Mouse (Mus musculus): ENCODE data around the gene Cnih1. TPM values are rescaled to one million over a fixed set of nuclear protein-coding genes. Genes with fewer than 3 reads are reported as not detected.

Gene Cnih1
- polyA plus RNA-seq, 1 experiment from 2014 or later, result 101 TPM

DNA sequence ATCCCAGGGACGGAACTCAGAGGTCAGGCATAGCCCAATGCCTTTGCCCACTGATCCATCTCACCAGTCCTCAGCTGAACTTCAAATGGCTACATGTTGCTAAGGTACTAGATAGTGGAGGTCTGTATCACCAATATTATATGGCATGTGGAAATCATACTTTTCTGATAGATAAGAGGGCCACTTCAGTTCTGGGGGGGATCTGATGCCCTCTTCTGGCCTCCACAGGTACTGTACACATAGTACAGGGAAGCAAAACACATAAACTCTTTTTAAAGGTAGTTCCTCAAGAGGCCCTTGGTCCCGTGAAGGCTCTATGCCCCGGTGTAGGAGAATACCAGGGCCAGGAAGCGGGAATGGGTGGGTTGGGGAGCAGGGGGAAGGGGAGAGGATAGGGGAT, 2.1 kb upstream of the Cnih1 start:
- ChIA-PET CTCF (interaction anchor here (3.4 kb wide), 1 partner anchor 14 kb away, joined by 9 read pairs; no protein-coding TSS in a partner anchor), POLR2A (no interaction called here)
- in situ Hi-C loops (cut with MboI; ENCODE audit: low pct_unique_long_range_greater_than_20kb), result no loop called here
- TF ChIP-seq CTCF (IDR thresholded peaks at IDR 0.05), result peak; percentile 49
- DNase-seq (ENCODE audit: low read depth, low spot score) (no peak), ATAC-seq (no peak)
- H3K27me3 ChIP-seq, result no peaks in the 10 kb centered on the region

DNA sequence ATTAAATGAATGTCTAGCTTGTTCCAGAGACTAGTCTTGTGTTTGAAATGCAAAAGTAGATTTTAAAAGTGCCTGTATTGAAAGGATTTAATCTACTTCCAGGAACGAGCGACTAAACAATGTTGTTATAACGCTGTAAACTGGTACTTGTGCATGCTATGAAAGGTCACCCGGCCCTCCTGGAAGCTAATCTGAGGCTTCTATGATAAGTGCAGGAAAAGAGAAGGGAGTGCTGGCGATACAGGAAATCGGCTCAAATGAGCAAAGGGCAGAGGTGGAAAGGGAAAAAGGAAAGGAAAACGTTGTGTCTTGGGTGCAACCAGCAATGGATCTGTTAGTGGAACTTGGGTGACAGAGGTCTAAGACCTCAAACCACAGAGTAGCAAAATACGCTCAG, 292 bp upstream of the Cnih1 start:
- POLR2A ChIA-PET, result interaction anchor here (0.9 kb wide), 1 partner anchor 33 kb away, joined by 3 read pairs; no protein-coding TSS in a partner anchor
- ATAC-seq, result no peak

GRCm38 (mm10) chr14:46787454-46787786, 791 bp downstream of the Cnih1 start:
- no peak for TF ChIP-seq CTCF (IDR thresholded peaks at IDR 0.05)
- ATAC-seq (peak; percentile 13), DNase-seq (ENCODE audit: low read depth, low spot score) (no peak)
- ChIA-PET POLR2A (interaction anchor here (0.6 kb wide), 1 partner anchor 1359 kb away, joined by 3 read pairs; no protein-coding TSS in a partner anchor), CTCF (interaction anchor here (0.9 to 3.4 kb wide), 2 partner anchors 9 to 17 kb away, joined by 3 to 9 read pairs; no protein-coding TSS in a partner anchor)
- no peaks in the 10 kb centered on the region for H3K27me3 ChIP-seq
- in situ Hi-C loops (cut with MboI; ENCODE audit: low pct_unique_long_range_greater_than_20kb), result no loop called here

More for the DNA sequence above, 292 bp upstream of the Cnih1 start:
- in situ Hi-C loops (cut with MboI; ENCODE audit: low pct_unique_long_range_greater_than_20kb), result no loop called here
- DNase-seq (ENCODE audit: low read depth, low spot score), result no peak
- no peak for TF ChIP-seq CTCF (IDR thresholded peaks at IDR 0.05)
- CTCF ChIA-PET, result interaction anchor here (0.8 to 3.4 kb wide), 4 partner anchors 10 to 34 kb away, joined by 3 to 9 read pairs (median 4); no protein-coding TSS in a partner anchor
- no peaks in the 10 kb centered on the region for H3K27me3 ChIP-seq

- DNase-seq (ENCODE audit: low read depth, low spot score), result no peak
Observed at GRCm38 (mm10) chr14:46785247-46785646, 3.0 kb downstream of the Cnih1 start.

DNA sequence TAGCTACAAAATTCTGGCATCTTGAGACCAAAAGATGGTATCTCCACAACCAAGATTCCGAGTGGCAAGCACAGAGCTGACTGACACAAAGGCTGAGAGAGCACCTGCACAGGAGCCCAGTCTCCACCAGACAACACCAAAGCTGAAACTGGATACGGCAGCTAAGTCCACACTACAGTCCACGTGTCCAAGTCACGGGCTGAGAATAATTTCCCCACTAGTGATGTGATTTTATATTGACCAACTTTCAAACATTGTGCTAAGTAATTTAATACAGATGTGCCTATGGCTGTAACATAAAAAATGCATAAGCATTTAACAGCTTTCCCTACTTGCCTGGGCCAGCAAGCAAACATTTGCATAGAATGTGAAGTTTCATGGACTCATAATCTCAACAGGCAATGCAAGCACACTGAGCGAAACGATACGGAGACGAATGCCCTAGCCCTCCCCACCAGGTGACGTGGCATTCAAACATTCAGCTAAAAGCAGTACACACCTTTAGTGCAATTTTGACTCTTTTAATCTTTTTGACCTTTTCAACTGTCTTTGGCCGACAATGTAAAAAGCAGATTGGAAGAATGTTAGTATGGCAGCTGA, 4.8 kb downstream of the Cnih1 start:
- in situ Hi-C loops (cut with MboI; ENCODE audit: low pct_unique_long_range_greater_than_20kb), result no loop called here
- ATAC-seq (no peak), DNase-seq (ENCODE audit: low read depth, low spot score) (no peak)
- TF ChIP-seq CTCF (IDR thresholded peaks at IDR 0.05), result no peak
- H3K27me3 ChIP-seq, result no peaks in the 10 kb centered on the region
- CTCF ChIA-PET, result interaction anchor here (0.8 to 1.4 kb wide), 3 partner anchors 12 to 48 kb away, joined by 3 to 5 read pairs (median 4); partner anchors contain the start of gene Cgrrf1
- POLR2A ChIA-PET, result no interaction called here

More at GRCm38 (mm10) chr14:46785247-46785646, 3.0 kb downstream of the Cnih1 start:
- ChIA-PET POLR2A (no interaction called here), CTCF (interaction anchor here (1.0 kb wide), 1 partner anchor 9 kb away, joined by 3 read pairs; no protein-coding TSS in a partner anchor)
- no peaks in the 10 kb centered on the region for H3K27me3 ChIP-seq
- no peak for ATAC-seq
- no peak for TF ChIP-seq CTCF (IDR thresholded peaks at IDR 0.05)
- in situ Hi-C loops (cut with MboI; ENCODE audit: low pct_unique_long_range_greater_than_20kb), result no loop called here

GRCm38 (mm10) chr14:46782187-46782828, 5.9 kb downstream of the Cnih1 start:
- ChIA-PET POLR2A (interaction anchor here (1.1 kb wide), 1 partner anchor 22 kb away, joined by 3 read pairs; no protein-coding TSS in a partner anchor), CTCF (interaction anchor here (0.8 kb wide), 1 partner anchor 25 kb away, joined by 3 read pairs; no protein-coding TSS in a partner anchor)
- TF ChIP-seq CTCF (IDR thresholded peaks at IDR 0.05), result no peak
- DNase-seq (ENCODE audit: low read depth, low spot score) (no peak), ATAC-seq (no peak)
- no peaks in the 10 kb centered on the region for H3K27me3 ChIP-seq
- in situ Hi-C loops (cut with MboI; ENCODE audit: low pct_unique_long_range_greater_than_20kb), result no loop called here

DNA sequence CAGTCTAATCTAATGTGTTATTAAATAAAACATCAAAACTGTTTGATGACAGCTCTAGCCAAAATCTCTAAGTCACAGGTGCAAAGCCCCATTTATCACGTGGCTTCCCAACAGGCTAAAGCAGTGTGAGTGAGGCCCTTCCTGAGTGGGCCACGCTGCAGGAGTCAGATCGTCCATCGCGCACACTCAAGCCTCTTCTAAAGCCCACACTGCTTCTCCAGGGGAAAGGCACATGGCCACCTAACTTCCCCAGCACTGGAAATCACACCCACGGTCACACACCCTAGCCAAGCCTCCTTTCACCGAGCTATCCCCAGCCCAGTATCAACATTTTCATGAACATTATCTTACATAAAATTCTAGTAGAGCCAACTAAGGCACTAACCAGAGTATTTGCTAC, 7.1 kb downstream of the Cnih1 start:
- no peak for DNase-seq (ENCODE audit: low read depth, low spot score)
- in situ Hi-C loops (cut with MboI; ENCODE audit: low pct_unique_long_range_greater_than_20kb), result no loop called here
- ChIA-PET CTCF (interaction anchor here (0.9 kb wide), 1 partner anchor 1000 kb away, joined by 3 read pairs; no protein-coding TSS in a partner anchor), POLR2A (interaction anchor here (1.1 kb wide), 1 partner anchor 23 kb away, joined by 3 read pairs; no protein-coding TSS in a partner anchor)
- no peak for TF ChIP-seq CTCF (IDR thresholded peaks at IDR 0.05)
- ATAC-seq, result no peak
- no peaks in the 10 kb centered on the region for H3K27me3 ChIP-seq

- ATAC-seq (no peak), DNase-seq (ENCODE audit: low read depth, low spot score) (no peak)
- peak; percentile 31 for TF ChIP-seq CTCF (IDR thresholded peaks at IDR 0.05)
- no peaks in the 10 kb centered on the region for H3K27me3 ChIP-seq
- ChIA-PET POLR2A (no interaction called here), CTCF (no interaction called here)
- in situ Hi-C loops (cut with MboI; ENCODE audit: low pct_unique_long_range_greater_than_20kb), result no loop called here
Observed at GRCm38 (mm10) chr14:46779217-46779616, 9.0 kb downstream of the Cnih1 start.

GRCm38 (mm10) chr14:46778756-46779155, 9.5 kb downstream of the Cnih1 start:
- DNase-seq (ENCODE audit: low read depth, low spot score) (no peak), ATAC-seq (no peak)
- POLR2A ChIA-PET, result no interaction called here
- CTCF ChIA-PET, result interaction anchor here (1.2 kb wide), 1 partner anchor 9 kb away, joined by 3 read pairs; the partner anchor contains the start of gene Cnih1
- no peak for TF ChIP-seq CTCF (IDR thresholded peaks at IDR 0.05)
- in situ Hi-C loops (cut with MboI; ENCODE audit: low pct_unique_long_range_greater_than_20kb), result no loop called here
- H3K27me3 ChIP-seq, result no peaks in the 10 kb centered on the region

DNA sequence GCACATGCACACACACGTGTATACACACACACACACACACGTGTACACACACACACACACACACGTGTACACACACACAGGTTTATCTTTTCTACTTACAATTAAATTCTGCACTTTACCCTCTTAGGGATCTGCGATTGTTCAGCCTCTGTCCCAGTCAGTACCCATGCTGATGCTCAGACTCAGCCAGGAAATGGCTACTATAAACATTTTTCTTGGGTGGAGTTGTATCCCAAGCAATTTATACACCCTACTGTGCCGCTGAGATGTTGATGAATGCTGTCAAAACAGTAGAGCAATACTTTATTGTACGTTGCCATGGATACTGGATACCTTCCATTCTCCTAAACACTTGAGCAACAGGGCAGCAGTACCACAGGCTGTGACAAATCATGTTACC, 18.2 kb downstream of the Cnih1 start:
- in situ Hi-C loops (cut with MboI; ENCODE audit: low pct_unique_long_range_greater_than_20kb), result loop anchor here (25.0 kb wide), 1 partner anchor 1383 kb away; no protein-coding TSS in a partner anchor
- DNase-seq (ENCODE audit: low read depth, low spot score) (no peak), ATAC-seq (no peak)
- CTCF ChIA-PET, result no interaction called here
- no peak for TF ChIP-seq CTCF (IDR thresholded peaks at IDR 0.05)
- no peaks in the 10 kb centered on the region for H3K27me3 ChIP-seq
- POLR2A ChIA-PET, result no interaction called here

- no peak for ATAC-seq
- CTCF ChIA-PET, result interaction anchor here (1.5 kb wide), 1 partner anchor 27 kb away, joined by 3 read pairs; no protein-coding TSS in a partner anchor
- no peak for DNase-seq (ENCODE audit: low read depth, low spot score)
- TF ChIP-seq CTCF (IDR thresholded peaks at IDR 0.05), result no peak
- no peaks in the 10 kb centered on the region for H3K27me3 ChIP-seq
- POLR2A ChIA-PET, result no interaction called here
- in situ Hi-C loops (cut with MboI; ENCODE audit: low pct_unique_long_range_greater_than_20kb), result loop anchor here (25.0 kb wide), 1 partner anchor 1380 kb away; no protein-coding TSS in a partner anchor
Observed at GRCm38 (mm10) chr14:46767116-46767515, 21.1 kb downstream of the Cnih1 start.
